Mouse (Mus musculus) megakaryocyte-erythroid progenitor cell, adult 5-6 weeks (primary cell): ENCODE results near the gene Flrt1. TPM values are rescaled to one million over a fixed set of nuclear protein-coding genes. Genes with fewer than 3 reads are reported as not detected.
A peak's percentile ranks its signal among the peaks of the same experiment; 100 is the strongest.

Source experiments
- ATAC-seq: replicated peaks from 2 replicates; pipeline ENCODE4 v1.8.0; 2016; ENCODE audit warnings: mild to moderate bottlenecking, inconsistent platforms; ENCODE audit not compliant: severe bottlenecking, poor library complexity, low FRiP score, low TSS enrichment
- total RNA-seq, 2 experiments: library from RNA; stranded (forward) in 1 of 2; stranded (reverse) in 1 of 2; fragments of 200-1000, 215-1000 nt in 1 of 2; fragments of >200 nt in 1 of 2; fragmentation: Nextera tagmentation in 1 of 2; gene quantifications; 2 replicates each; pipeline ENCODE4 v1.2.3; 2014 to 2017

The Flrt1 gene
- total RNA-seq, 2 experiments from 2014 or later: not detected

DNA sequence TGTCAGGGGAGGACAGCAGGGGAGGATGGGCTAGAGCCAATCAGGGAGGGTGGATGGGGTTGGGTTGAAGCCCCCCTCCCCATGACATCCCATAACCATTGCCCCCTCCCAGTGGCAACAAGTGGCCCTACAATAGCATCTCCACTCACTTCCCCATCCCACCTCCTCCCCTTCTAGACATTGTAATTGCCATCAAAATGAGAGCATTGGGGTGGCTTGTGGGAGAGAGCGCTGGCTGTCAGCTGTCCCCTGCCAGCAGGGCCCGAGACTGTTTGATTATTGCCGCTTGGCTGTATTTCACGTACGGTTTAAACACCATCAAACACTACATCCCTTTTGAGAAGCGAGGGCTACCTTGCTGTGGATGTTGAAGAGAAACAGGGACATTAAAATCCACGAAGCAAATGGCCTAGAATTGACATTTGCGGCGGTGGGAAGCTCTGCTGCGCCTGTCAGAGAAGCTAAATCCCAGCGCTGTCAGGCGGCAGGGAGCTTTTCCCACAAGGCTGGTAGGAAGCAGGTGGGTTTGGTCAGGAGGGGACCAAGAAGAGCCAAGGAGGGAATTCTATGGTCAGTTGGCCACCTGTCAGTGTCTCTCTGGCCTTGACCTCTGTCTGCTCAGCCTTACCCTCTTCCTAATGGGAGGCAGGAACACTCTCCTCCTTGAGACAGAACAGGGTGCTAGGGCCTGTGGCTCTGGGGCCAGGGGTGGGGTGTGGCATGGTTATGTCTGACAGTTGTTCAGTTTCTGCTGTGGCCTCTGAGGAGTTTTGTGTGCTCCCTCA is 31.3 kb downstream of the Flrt1 start:
- no peak for ATAC-seq

DNA sequence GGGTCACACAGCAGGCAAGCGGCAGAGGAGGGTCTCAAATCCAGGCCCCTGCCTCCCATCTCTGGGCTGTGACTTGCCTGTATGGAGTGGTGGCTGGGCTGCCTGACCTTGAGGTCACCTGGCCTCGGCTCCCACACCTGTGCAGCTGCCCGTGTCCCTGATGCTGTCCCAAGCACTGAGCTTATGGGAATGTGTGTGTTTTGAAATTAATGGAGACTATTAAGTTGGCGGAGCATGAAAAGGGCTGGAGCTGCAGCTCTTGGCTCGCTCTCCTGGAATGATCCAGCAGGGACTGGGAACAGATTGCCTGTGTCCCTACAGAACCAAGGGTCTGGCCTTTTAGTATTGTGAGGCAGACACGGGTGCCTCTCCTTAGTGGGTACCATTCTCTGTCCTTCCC is 33.3 kb downstream of the Flrt1 start:
- ATAC-seq: no peak

DNA sequence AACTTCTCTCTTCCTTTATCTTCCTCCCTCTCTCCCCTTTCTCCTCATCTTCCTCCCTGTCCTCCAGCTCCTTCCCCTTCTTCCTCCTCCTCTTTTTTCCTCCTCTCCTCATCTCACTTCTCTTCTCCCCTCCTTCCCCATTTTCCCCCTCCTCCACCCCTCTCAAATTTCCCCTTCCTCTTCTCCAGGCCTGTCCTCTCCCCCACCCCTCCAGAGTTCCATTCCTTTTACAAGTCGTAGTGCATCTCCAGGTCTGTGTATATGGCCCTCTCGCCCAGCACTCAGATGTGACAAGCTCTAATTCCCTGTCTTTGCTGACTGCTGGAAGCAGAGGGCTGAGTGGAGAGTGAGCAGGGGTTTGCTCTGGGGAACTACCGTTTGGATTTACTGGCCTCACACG is 34.8 kb downstream of the Flrt1 start:
- ATAC-seq: no peak

DNA sequence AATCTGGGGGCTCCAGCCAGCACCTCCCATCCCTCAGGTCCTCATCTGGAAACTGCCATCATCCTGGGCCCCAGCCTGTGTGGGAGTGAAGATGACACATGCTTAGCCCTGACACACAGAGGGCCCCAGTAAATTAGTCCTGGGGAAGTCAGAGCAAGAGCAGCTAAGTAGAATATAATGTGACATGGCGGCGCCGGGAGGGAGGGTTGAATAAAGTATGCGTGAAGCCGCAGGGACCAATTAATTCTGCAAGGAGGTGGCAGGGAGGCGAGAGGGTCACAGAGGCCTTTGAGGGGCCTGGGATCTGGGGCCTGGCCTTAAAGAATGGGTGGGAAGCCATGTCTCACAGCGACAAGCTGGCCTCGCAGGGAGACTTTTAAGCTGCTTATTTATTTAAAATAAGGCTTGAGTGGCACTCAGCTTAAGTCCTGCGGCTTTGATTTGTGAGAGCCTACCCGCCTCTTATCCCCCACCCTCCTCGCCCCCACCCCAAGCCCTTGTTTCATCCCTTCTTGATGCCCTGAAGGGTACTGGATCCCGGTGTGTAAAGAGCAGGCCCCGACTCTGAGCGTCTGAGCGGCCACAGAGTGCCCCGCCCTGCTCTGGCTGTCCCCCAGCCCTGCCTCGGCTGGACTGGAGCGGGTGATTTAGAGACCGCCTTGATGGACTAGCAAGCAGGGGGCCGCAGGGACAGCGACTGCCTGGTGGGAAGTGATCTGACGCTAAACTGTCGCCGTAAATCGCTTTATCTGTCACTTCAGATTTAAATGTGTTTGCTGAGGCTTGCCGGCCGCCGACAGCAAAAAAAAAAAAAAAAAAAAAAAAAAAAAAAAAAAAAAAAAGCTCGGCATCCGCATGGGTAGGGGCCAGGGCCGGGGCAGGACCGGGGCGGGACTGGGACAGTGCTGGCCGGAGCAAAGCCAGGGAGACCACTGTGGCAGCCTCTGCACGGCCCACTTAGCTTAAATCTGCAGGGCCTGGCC is 35.5 kb downstream of the Flrt1 start:
- no peak for ATAC-seq

DNA sequence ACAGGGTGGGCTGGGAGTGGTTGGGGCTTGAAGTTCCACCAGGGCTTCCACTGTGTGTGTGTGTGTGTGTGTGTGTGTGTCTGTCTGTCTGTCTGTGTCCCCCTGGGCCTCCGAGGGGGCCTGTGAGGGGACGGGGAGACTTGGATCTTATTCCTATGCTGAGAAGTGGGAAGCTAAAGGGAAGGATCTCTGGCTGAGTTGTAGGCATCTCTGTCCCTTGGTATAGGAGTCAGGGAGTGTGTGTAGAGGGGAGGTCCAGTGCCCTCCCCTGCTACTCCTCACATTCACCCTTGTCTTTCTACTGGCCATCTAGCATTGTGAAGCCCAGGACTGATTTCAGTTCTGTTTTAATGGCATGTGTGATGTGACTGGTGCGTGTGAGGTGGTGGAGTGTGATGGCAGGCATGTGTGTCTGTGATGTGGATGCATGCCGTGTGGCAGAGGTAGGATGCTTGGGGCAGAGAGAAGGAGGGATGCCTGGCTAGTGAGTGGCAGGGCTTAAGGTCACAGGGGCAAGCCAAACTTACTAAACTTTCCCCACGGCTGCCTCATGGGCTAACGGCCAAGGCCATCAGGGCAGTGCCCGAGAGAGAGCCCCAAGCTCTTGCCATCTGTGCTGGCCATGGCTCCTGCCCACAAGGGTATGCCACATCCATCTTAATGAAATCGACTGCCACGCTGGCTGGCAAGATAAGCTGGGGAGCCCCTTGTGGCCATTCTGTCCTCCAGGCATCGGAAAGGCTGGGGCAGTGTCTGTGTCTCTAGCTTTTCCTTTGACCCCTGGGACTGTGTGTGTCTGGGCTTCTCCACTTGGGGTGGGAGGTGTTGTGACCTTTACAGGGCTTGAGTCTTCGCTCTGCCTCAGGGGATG is 36.6 kb downstream of the Flrt1 start:
- ATAC-seq: no peak

DNA sequence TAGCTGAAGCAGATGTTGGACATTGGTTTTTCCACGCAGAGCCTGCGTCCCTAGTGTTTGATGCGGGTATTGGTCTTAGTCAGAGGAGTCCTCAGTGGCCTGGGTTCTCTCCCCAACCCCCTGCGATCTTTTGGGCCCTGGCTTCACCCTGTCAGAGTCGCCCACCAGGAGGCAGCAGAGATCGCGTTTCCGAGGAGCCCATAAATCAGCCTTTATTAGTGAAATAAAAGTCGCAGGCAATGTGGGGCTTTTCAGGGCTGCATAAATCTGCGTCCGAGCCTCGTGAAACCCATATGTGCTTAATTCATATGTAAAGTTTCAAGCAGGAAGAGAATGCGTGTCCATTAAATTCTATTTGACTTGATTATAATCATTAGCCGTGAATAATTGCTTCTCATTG is 37.4 kb downstream of the Flrt1 start:
- peak; percentile 23; the same call in 1 of the 2 replicates for ATAC-seq

DNA sequence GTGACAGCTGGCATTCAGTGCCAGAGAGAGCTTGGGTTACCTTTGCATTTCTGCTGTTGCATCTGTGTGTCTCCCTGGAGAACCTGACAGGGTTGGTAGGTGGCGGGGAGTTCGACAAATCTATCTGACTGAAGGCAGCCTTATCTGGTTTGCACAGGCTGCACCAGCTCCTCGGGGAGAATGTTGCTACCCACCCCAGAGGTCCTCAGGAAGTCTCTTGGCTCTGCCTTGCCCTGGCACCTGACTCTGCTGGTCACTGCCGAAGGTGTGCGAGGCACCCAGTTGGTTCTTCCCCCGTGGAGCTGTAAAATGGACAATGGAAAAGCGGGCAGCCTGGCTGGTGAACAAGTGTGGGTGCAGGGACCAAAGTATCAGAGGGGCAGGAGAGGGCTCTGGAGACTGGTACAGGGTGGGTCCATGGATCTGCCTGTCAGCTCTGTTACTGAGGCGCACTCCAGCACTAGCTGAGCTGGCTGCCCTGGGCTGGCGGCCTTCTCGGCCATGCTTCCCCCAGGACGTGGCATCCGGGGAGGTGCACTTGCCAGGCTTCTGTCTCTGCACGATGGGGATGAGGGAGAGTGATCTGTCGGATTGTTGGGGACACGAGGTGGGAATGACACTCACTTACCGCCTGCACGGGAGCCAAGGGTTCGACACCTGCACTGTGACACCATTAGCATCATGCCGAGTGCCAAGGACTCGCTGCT is 38.0 kb downstream of the Flrt1 start:
- peak; percentile 70 for ATAC-seq

DNA sequence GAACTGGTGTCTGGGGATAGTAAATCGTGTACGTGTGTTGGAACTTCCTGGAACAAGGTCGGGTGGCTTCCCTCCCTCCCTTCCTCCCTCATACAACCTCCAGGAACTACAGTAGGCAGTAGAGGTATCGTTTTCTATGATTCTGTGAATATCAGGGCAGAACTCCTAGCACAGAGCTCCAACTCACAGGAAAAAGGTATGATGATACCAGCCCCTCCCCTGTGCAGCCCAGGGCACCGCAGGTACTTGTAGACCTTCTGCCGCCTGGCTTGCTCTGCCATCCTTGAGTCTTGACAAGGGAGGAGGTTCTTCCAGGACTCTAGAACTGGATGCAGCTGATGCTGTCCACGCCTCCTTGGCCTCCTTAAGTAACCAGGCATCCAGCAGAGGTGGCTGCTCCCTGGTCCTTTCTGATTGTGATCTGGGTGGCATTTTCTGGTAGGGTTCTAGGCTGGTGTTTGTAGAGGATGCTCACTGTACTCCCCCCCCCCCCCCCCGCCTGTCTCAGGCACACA is 38.6 kb downstream of the Flrt1 start:
- ATAC-seq: peak; percentile 15

DNA sequence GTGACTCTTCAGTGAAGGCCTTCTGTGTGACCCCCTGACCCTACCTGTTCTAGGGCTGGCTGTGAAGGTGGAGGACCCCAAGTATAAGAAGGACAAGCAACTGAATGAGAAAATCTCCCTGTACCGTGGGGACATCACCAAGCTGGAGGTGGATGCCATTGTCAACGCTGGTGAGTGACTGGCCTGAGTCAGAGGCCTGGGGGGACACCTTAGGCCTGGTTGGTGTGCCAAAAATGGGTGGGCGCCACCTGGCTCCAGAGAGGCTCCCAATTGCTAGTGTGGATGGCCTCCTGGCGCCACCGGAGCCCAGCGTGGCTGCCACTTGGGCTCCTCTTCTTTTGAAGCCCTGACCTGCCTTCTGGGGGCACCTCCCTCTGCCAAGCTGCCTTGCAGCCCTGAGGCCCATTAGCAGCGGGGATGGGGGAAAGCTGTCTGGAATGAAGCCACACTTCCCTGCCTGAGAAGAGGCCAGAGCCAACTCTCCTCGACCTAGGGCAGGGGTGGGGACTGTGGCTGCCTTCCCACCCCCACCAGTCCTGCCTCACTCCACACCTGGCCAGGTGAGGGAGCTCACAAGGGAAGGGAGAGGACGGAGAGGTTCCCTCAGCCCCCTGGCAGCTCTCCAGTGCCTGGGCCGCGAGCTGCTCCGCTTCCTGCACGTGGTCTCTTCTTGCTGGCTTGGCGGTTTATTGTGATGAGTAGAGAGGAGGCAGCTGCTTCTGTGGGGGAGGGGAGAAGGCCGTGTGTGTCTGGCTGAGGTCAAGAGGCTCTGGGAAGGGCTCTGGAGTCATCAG is 39.3 kb downstream of the Flrt1 start:
- ATAC-seq: no peak

DNA sequence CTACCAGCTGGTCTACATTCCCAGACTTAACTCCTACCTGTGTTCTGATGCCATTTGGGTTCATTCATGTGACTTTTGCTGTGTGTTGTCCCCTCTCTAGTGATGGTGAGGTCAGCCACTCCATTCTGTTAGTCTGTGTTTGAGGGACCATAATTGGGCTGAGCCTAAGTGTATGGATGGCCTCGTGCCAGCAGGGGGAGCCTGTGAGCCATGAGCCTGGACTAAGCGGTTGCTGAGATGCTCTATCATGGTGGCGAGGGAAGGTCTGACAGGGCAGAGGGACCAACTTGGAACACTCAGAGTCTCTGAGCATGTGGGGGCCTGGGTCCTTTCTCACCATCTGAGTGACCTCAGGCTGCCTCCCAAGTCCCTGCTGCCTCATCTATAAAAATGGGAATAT is 41.0 kb downstream of the Flrt1 start:
- peak; percentile 53 for ATAC-seq

DNA sequence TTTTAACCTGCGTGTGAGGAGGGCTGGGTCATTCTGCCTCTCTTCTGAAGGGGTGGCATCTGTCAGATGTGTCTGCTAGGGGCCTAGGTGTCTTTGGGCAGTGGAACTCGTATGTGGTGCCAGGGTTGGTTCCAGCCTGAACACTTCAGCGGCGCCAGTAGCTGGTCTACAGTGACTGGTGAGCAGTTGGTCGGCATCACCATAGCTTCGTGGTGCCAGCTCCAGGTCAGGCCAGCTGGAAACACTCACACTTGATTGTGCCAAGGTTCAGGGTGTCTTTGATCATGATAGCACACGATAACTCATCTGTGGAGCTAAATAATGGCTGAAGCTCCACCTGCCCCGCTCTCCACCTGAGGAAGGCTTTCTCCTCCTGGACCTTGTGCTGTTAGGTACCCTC is 42.6 kb downstream of the Flrt1 start:
- no peak for ATAC-seq

DNA sequence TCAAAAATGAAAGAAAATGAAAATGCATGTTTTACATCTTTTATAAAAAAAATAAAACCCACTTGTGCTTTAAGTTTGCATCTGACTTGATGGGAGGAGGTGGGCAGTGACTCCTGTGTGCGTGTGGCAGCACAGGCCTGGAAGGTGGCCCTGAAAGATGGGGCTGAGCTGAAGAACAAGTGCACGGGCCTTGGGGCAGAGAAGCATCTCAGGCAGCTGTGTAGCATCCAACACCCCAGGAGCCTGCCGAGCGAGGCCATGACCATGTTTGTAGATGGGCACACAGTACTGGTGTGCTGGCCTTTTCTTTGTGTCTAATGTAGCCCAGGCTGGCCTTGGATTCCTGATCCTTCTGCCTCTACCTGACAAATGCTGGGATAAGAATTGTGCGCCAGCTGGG is 43.4 kb downstream of the Flrt1 start:
- no peak for ATAC-seq

DNA sequence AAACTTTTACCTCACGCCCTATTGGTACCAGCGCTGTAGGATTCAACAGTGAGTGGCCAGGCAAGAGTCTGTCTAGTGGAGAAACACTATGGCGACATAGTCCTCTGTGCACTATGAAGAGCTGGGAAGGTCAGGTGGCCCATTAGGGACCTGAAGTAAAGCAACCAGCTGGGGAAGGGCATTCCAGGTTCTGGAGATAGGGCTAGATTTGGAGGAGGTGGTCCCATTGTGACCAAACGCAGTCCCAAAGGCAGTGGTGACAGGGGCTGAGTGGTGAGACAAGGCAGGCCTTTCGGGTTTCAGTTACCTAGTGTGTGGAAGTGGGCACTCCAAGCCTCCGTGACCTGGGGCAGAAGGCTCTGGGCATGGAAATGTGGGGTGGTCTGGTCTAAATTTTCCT is 47.0 kb downstream of the Flrt1 start:
- no peak for ATAC-seq

DNA sequence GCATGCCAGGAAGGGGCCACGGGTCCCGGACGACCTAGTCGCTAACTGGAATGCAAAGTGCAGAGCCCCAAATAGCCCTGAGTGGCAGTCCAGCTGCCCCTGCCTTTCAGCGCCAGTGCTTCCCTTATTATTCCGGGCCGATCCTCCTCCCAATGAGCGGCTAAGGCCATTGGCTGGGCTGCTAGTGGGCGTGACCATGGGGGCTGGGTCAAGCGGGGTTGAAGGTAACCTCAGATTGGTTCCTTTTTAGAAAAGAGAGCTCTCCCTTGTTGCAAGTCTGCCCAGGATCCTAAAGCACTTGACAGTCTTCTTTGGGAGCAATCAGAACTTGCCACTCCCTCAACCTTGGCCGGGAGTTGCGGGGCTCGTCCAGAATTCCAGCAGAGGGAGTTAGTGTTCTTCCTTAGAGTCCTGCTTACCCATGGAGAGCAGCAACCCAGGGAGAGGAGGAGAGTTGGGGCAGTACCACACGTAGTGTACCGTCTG is 47.8 kb downstream of the Flrt1 start:
- peak; percentile 87 for ATAC-seq

DNA sequence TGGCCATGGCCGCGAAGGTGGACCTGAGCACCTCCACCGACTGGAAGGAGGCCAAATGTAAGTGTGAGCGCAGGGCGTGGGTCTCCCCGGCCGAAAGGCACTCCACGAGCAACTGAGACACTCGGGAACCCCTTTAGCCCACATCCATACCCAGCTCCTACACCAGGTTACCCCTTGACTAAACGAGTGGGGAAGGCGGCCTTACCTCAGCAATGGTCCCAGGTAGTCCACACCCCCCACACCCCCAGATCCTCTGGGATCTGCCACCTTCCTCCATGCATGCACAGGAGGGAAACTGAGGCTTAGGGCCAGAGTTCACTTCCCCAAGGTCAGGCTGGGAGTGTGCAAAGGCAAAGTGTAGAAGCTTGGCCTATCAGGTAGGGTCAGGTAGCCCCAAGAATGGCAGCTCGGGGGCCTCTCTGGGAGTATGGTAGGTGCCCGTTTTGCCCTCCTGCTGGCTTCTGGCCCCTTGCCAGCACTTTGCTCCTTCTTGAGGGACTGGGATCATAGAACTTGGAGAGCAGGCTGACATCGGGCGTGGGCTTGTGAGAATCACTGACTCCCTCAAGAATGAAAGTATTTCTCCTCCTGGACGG is 48.3 kb downstream of the Flrt1 start:
- peak; percentile 0; the same call in 1 of the 2 replicates for ATAC-seq

DNA sequence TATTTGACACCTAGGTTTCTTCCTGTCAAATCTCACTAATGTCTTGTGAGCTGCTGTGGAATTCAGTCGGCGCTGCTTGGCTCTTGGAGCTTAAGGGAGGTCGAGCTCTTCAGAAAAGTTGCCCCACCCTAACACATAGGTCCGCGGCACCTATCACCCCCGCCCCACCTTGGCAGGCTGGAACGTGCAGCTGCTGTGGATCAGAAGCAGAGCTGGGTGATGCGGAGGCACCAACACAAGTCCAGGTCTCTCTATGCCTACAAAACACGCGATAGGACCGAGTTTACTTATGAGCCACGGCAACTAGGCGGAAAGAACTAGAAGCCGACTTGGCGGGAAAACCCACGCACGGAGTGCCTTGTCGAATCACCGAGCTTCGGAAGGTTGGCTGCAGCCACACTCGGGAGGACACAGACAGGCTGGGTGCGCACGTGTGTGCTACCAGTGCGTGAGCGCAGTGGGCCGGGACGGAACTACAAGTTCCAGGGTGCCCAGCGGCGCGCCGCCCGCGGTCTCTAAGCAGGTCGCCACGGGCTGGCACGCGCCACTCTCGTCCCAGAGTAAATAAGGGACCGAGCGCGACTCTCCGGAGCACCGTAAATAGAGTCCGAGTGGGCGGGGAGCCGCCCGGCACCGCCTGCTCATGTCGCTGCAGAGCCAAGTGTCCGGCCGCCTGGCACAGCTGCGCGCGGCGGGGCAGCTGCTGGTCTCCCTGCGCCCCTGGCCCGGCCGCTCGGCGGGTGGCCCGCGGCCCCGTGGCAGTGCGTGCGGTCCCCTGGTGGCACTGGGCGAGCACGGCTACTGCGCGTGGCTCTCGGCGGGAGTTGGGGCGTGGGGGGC is 49.1 kb downstream of the Flrt1 start, which contains the start of gene Macrod1:
Gene Macrod1 (plus strand): TSS at position 563 of the 840 bp plus-strand sequence.
- ATAC-seq: peak; percentile 88

DNA sequence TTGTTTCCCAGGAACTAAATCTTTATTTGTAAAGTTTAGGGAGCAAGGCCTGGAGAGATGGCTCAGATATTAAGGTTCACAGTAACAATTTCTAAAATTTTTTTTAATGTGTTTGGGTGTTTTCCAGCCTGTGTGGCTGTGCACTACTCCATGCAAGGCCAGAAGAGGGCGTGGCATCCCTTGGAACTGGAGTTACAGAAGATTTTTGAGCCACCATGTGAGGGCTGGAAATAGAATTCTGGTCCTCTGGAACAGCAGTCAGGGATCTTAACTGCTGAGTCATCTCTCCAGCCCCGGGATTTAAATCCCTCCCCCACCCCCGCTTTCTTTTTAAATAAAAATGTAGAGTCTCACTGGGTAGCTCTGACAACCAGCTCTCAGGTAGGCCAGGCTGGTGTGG is 50.4 kb downstream of the Flrt1 start:
- no peak for ATAC-seq
